Mouse (Mus musculus): ENCODE measurements around the gene Ccnq. TPM values are rescaled to one million over a fixed set of nuclear protein-coding genes. Genes with fewer than 3 reads are reported as not detected.

Ccnq gene
- total and polyA plus RNA-seq, 3 experiments = 47.7 to 63.5 (median 55.5) TPM

GRCm38 (mm10) chr11:78771751-78772283, 20.3 kb upstream of the Ccnq start:
- no peak overlapping the region for H3K27ac ChIP-seq (ENCODE audit: insufficient read depth, low read depth)
- TF ChIP-seq ZC3H11A (IDR thresholded peaks at IDR 0.05; ENCODE audit: low read depth, low read length) (no peak), MAFK (IDR thresholded peaks at IDR 0.05; ENCODE audit: insufficient replicate concordance, low read length) (no peak), NRF1 (IDR thresholded peaks at IDR 0.05; ENCODE audit: low read depth, low read length) (no peak), BHLHE40 (IDR thresholded peaks at IDR 0.05; ENCODE audit: low read depth, low read length) (no peak), KAT2A (IDR thresholded peaks at IDR 0.05; ENCODE audit: insufficient replicate concordance, low read length) (no peak), JUN (IDR thresholded peaks at IDR 0.05; ENCODE audit: insufficient read depth, low read depth, low read length) (no peak), ZMIZ1 (IDR thresholded peaks at IDR 0.05; ENCODE audit: low read depth, low read length) (no peak), GABPA (IDR thresholded peaks at IDR 0.05; ENCODE audit: insufficient replicate concordance, low read depth, low read length) (no peak), MEF2A (IDR thresholded peaks at IDR 0.05; ENCODE audit: borderline replicate concordance, low read depth, low read length) (no peak), CHD1 (IDR thresholded peaks at IDR 0.05; ENCODE audit: low read depth, low read length) (no peak), MAZ (IDR thresholded peaks at IDR 0.05; ENCODE audit: low read depth, low read length) (no peak), CHD2 (IDR thresholded peaks at IDR 0.05; ENCODE audit: low read length) (no peak), PAX5 (IDR thresholded peaks at IDR 0.05; ENCODE audit: low read length) (no peak)
- no peak overlapping the region for H3K4me3 ChIP-seq (replicated peaks in 1 of 3; ENCODE audit: low read depth in 2 of 3, low read length in 2 of 3, poor library complexity in 1 of 3)
- no peaks in the 10 kb centered on the region for H3K27me3 ChIP-seq (replicated peaks)
- no peaks in the 10 kb centered on the region for H3K9me3 ChIP-seq (replicated peaks; ENCODE audit: low read length)
- no peak for DNase-seq (ENCODE audit: extremely low read depth)
- H3K36me3 ChIP-seq (replicated peaks in 1 of 2; ENCODE audit: control insufficient read depth in 1 of 2, insufficient read depth in 1 of 2, low read length in 1 of 2) = no peaks in the 10 kb centered on the region
- no peaks in the 10 kb centered on the region for H3K79me2 ChIP-seq (replicated peaks; ENCODE audit: control insufficient read depth, extremely low read depth, insufficient read depth, poor library complexity, severe bottlenecking)
- no peak overlapping the region for H3K4me2 ChIP-seq (ENCODE audit: insufficient read depth, low read depth, poor library complexity, severe bottlenecking)
- dilution Hi-C loops (cut with MboI; ENCODE audit: extremely low pct_ligation_motif_present, extremely low pct_unique_long_range_greater_than_20kb, low sequenced_read_pairs) = no loop called here
- no peaks in the 10 kb centered on the region for H3K4me1 ChIP-seq (ENCODE audit: control insufficient read depth in 1 of 2, insufficient read depth in 2 of 2)
- in situ Hi-C loops (cut with MboI; ENCODE audit: low pct_ligation_motif_present, low pct_unique_long_range_greater_than_20kb, low sequenced_read_pairs) = no loop called here
- H3K9ac ChIP-seq (ENCODE audit: insufficient read depth, low read depth) = no peak overlapping the region

DNA sequence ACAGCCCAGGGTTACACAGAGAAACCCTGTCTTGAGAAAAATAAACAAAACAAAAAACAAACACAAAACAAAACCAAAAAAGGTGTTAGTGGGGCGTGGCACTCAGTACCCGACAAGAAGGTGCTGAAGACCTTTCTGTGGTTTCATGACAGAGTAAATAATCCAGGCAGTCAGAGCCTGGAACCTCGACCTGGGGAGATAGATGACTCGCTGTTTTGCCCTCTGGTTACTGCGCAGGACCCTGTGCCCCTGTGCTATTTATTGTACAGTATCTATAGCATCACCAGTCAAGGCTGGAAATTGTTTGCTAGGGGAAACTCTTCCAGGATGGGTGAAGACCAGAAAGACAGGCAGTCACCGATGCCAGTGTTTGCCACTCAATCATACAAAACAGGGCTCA, 18.9 kb upstream of the Ccnq start:
- no peak for DNase-seq (ENCODE audit: extremely low read depth)
- H3K4me1 ChIP-seq (ENCODE audit: control insufficient read depth in 1 of 2, insufficient read depth in 2 of 2) = no peaks in the 10 kb centered on the region
- dilution Hi-C loops (cut with MboI; ENCODE audit: extremely low pct_ligation_motif_present, extremely low pct_unique_long_range_greater_than_20kb, low sequenced_read_pairs) = no loop called here

More for the DNA sequence above, 18.9 kb upstream of the Ccnq start:
- Histone ChIP-seq H3K9me3 (replicated peaks; ENCODE audit: low read length) (no peaks in the 10 kb centered on the region), H3K9ac (ENCODE audit: insufficient read depth, low read depth) (no peak overlapping the region), H3K4me3 (replicated peaks in 1 of 3; ENCODE audit: low read depth in 2 of 3, low read length in 2 of 3, poor library complexity in 1 of 3) (no peak overlapping the region), H3K79me2 (replicated peaks; ENCODE audit: control insufficient read depth, extremely low read depth, insufficient read depth, poor library complexity, severe bottlenecking) (no peaks in the 10 kb centered on the region), H3K36me3 (replicated peaks in 1 of 2; ENCODE audit: control insufficient read depth in 1 of 2, insufficient read depth in 1 of 2, low read length in 1 of 2) (no peaks in the 10 kb centered on the region), H3K4me2 (ENCODE audit: insufficient read depth, low read depth, poor library complexity, severe bottlenecking) (no peak overlapping the region), H3K27ac (ENCODE audit: insufficient read depth, low read depth) (no peak overlapping the region), H3K27me3 (replicated peaks) (no peaks in the 10 kb centered on the region)
- TF ChIP-seq POLR2AphosphoS2 (IDR thresholded peaks at IDR 0.05; ENCODE audit: low read depth, low read length) (no peak), BHLHE40 (IDR thresholded peaks at IDR 0.05; ENCODE audit: low read depth, low read length) (no peak), GABPA (IDR thresholded peaks at IDR 0.05; ENCODE audit: insufficient replicate concordance, low read depth, low read length) (no peak), PAX5 (IDR thresholded peaks at IDR 0.05; ENCODE audit: low read length) (no peak)
- in situ Hi-C loops (cut with MboI; ENCODE audit: low pct_ligation_motif_present, low pct_unique_long_range_greater_than_20kb, low sequenced_read_pairs) = no loop called here

Data from CH12.LX (cell line).